Mouse (Mus musculus) kidney, embryonic 15.5 days (tissue): Measurements from ENCODE around the gene Akap13. TPM values are rescaled to one million over a fixed set of nuclear protein-coding genes. Genes with fewer than 3 reads are reported as not detected.

ENCODE experiments used
- ATAC-seq: fragments of 200-750 bp; cut with Nextera tagmentation; replicated peaks from 2 replicates; pipeline ENCODE4 v1.8.0; 2017; ENCODE audit warnings: moderate TSS enrichment; ENCODE audit not compliant: low FRiP score
- H3K27ac ChIP-seq: fragments of 300-500 bp; sonication (generic); 2 replicates; pipeline ENCODE4 v1.5.1; 2015; ENCODE audit warnings: mild to moderate bottlenecking, inconsistent platforms
- H3K27me3 ChIP-seq: fragments of 300-500 bp; sonication (generic); 2 replicates; pipeline ENCODE4 v1.6.1; 2015; ENCODE audit warnings: inconsistent platforms
- H3K36me3 ChIP-seq: fragments of 300-500 bp; sonication (generic); 2 replicates; pipeline ENCODE4 v1.6.1; 2015; ENCODE audit warnings: inconsistent platforms
- H3K4me1 ChIP-seq: fragments of 300-500 bp; sonication (generic); 2 replicates; pipeline ENCODE4 v1.6.1; 2015; ENCODE audit warnings: inconsistent platforms
- H3K4me2 ChIP-seq: fragments of 300-500 bp; sonication (generic); 2 replicates; pipeline ENCODE4 v1.6.1; 2015; ENCODE audit warnings: moderate library complexity, mild to moderate bottlenecking, inconsistent platforms
- H3K4me3 ChIP-seq: fragments of 300-500 bp; sonication (generic); replicated peaks from 2 replicates; pipeline ENCODE4 v1.5.1; 2015; ENCODE audit warnings: mild to moderate bottlenecking, inconsistent platforms
- H3K9ac ChIP-seq: fragments of 300-500 bp; sonication (generic); 2 replicates; pipeline ENCODE4 v1.6.1; 2015; ENCODE audit warnings: mild to moderate bottlenecking, inconsistent platforms
- H3K9me3 ChIP-seq: fragments of 300-500 bp; sonication (generic); replicated peaks from 2 replicates; pipeline ENCODE4 v1.6.1; 2016; ENCODE audit warnings: inconsistent platforms
- WGBS: fragments of 180-500 bp; shearing (Covaris S2); methylation state at CpG from one replicate; pipeline ENCODE4 v1.1.7; 2015; ENCODE audit warnings: mixed read lengths; 5-methylcytosine and 5-hydroxymethylcytosine counted together
- polyA plus RNA-seq: library from polyadenylated mRNA; unstranded; fragments of >200 nt; fragmentation: Nextera tagmentation; extraction: Ambion mirVana; gene quantifications from 2 replicates; pipeline ENCODE4 v1.2.1, GENCODE M21; 2015

Gene Akap13
- polyA plus RNA-seq, 1 experiment from 2014 or later: 49.7 TPM

- Histone ChIP-seq H3K9ac (no peak overlapping the region), H3K27me3 (no peaks in the 10 kb centered on the region), H3K4me3 (no peak overlapping the region), H3K4me2 (no peak overlapping the region), H3K9me3 (no peaks in the 10 kb centered on the region), H3K4me1 (0 out of 2 replicates have a peak, but pooled peaks cover 6% of the 10 kb centered on the region), H3K36me3 (no peaks in the 10 kb centered on the region), H3K27ac (no peak overlapping the region)
- no peak for ATAC-seq
Measured at GRCm38 (mm10) chr7:75633393-75633792, 178.1 kb downstream of the Akap13 start.

- Histone ChIP-seq H3K4me2 (no peak overlapping the region), H3K27ac (0 out of 2 replicates have a peak overlapping the region, but pooled peaks have one; percentile 11), H3K9ac (no peak overlapping the region), H3K36me3 (no peaks in the 10 kb centered on the region), H3K4me3 (no peak overlapping the region), H3K27me3 (no peaks in the 10 kb centered on the region), H3K4me1 (0 out of 2 replicates have a peak, but pooled peaks cover 6% of the 10 kb centered on the region), H3K9me3 (no peaks in the 10 kb centered on the region)
- ATAC-seq: no peak
- WGBS: 63% methylated on average over 7 of the region's 7 CpGs
Measured at GRCm38 (mm10) chr7:75633807-75634526, 178.6 kb downstream of the Akap13 start.

GRCm38 (mm10) chr7:75638769-75639168 is 183.4 kb downstream of the Akap13 start:
- Histone ChIP-seq H3K27ac (no peak overlapping the region), H3K9me3 (no peaks in the 10 kb centered on the region)

GRCm38 (mm10) chr7:75639541-75639940 is 184.2 kb downstream of the Akap13 start:
- Histone ChIP-seq H3K4me1 (peaks cover 40% of the 10 kb centered on the region), H3K4me2 (no peak overlapping the region), H3K4me3 (no peak overlapping the region), H3K27ac (peak overlapping the region; percentile 56; the same call in 1 of the 2 replicates), H3K9ac (no peak overlapping the region), H3K27me3 (no peaks in the 10 kb centered on the region), H3K9me3 (no peaks in the 10 kb centered on the region), H3K36me3 (no peaks in the 10 kb centered on the region)
- ATAC-seq: no peak
- 31% methylated on average over 3 of the region's 3 CpGs for WGBS

More at GRCm38 (mm10) chr7:75638769-75639168, 183.4 kb downstream of the Akap13 start:
- H3K36me3 ChIP-seq: no peaks in the 10 kb centered on the region
- no peak overlapping the region for H3K4me3 ChIP-seq
- no peak overlapping the region for H3K9ac ChIP-seq
- peaks cover 36% of the 10 kb centered on the region for H3K4me1 ChIP-seq
- ATAC-seq: no peak
- H3K4me2 ChIP-seq: no peak overlapping the region
- no peaks in the 10 kb centered on the region for H3K27me3 ChIP-seq
- 46% methylated on average over 3 of the region's 3 CpGs for WGBS

- no peak for ATAC-seq
- no peak overlapping the region for H3K9ac ChIP-seq
- H3K9me3 ChIP-seq: no peaks in the 10 kb centered on the region
- no peaks in the 10 kb centered on the region for H3K36me3 ChIP-seq
- H3K4me1 ChIP-seq: peaks cover 45% of the 10 kb centered on the region
- H3K4me2 ChIP-seq: no peak overlapping the region
- H3K27ac ChIP-seq: peak overlapping the region; percentile 56; the same call in 1 of the 2 replicates
- H3K27me3 ChIP-seq: no peaks in the 10 kb centered on the region
- no peak overlapping the region for H3K4me3 ChIP-seq
Measured at GRCm38 (mm10) chr7:75640074-75640473, 184.7 kb downstream of the Akap13 start.

- peak overlapping the region; percentile 88; the same call in 1 of the 2 replicates for H3K27ac ChIP-seq
- no peaks in the 10 kb centered on the region for H3K9me3 ChIP-seq
- H3K27me3 ChIP-seq: no peaks in the 10 kb centered on the region
- H3K9ac ChIP-seq: no peak overlapping the region
- no peaks in the 10 kb centered on the region for H3K36me3 ChIP-seq
- WGBS: 44% methylated on average over 2 of the region's 2 CpGs
- ATAC-seq: no peak
- no peak overlapping the region for H3K4me3 ChIP-seq
- no peak overlapping the region for H3K4me2 ChIP-seq
- peaks cover 47% of the 10 kb centered on the region for H3K4me1 ChIP-seq
Measured at GRCm38 (mm10) chr7:75640671-75641070, 185.3 kb downstream of the Akap13 start.

GRCm38 (mm10) chr7:75641415-75642177 is 186.3 kb downstream of the Akap13 start:
- peak overlapping the region; percentile 88 for H3K27ac ChIP-seq
- H3K36me3 ChIP-seq: no peaks in the 10 kb centered on the region
- H3K4me3 ChIP-seq: no peak overlapping the region
- WGBS: 36% methylated on average over 9 of the region's 9 CpGs
- ATAC-seq: 0 out of 2 replicates have a peak, but pooled peaks have one; percentile 30
- no peaks in the 10 kb centered on the region for H3K27me3 ChIP-seq
- peak overlapping the region; percentile 52; the same call in 1 of the 2 replicates for H3K4me2 ChIP-seq
- no peaks in the 10 kb centered on the region for H3K9me3 ChIP-seq
- peaks cover 47% of the 10 kb centered on the region for H3K4me1 ChIP-seq
- no peak overlapping the region for H3K9ac ChIP-seq

GRCm38 (mm10) chr7:75642178-75642777 is 186.9 kb downstream of the Akap13 start:
- 4% methylated on average over 9 of the region's 9 CpGs for WGBS
- H3K9me3 ChIP-seq: no peaks in the 10 kb centered on the region
- H3K9ac ChIP-seq: no peak overlapping the region

GRCm38 (mm10) chr7:75642846-75643563 is 187.7 kb downstream of the Akap13 start:
- Histone ChIP-seq H3K36me3 (no peaks in the 10 kb centered on the region), H3K27ac (peak overlapping the region; percentile 88), H3K27me3 (no peaks in the 10 kb centered on the region), H3K4me3 (peak overlapping the region; percentile 23), H3K4me1 (peaks cover 47% of the 10 kb centered on the region), H3K9me3 (no peaks in the 10 kb centered on the region), H3K4me2 (peak overlapping the region; percentile 52), H3K9ac (no peak overlapping the region)
- no peak for ATAC-seq
- WGBS: 34% methylated on average over 16 of the region's 16 CpGs

More at GRCm38 (mm10) chr7:75642178-75642777, 186.9 kb downstream of the Akap13 start:
- ATAC-seq: peak; percentile 91
- H3K27ac ChIP-seq: peak overlapping the region; percentile 88
- peaks cover 47% of the 10 kb centered on the region for H3K4me1 ChIP-seq
- H3K27me3 ChIP-seq: no peaks in the 10 kb centered on the region
- no peaks in the 10 kb centered on the region for H3K36me3 ChIP-seq
- peak overlapping the region; percentile 52 for H3K4me2 ChIP-seq
- H3K4me3 ChIP-seq: peak overlapping the region; percentile 23

- 47% methylated on average over 4 of the region's 4 CpGs for WGBS
- Histone ChIP-seq H3K9ac (no peak overlapping the region), H3K36me3 (no peaks in the 10 kb centered on the region), H3K27me3 (no peaks in the 10 kb centered on the region), H3K27ac (0 out of 2 replicates have a peak overlapping the region, but pooled peaks have one; percentile 34), H3K4me2 (peak overlapping the region; percentile 52; the same call in 1 of the 2 replicates), H3K4me3 (peak overlapping the region; percentile 1; the same call in 1 of the 2 replicates), H3K4me1 (peaks cover 47% of the 10 kb centered on the region), H3K9me3 (no peaks in the 10 kb centered on the region)
- ATAC-seq: no peak
Measured at GRCm38 (mm10) chr7:75643986-75644385, 188.7 kb downstream of the Akap13 start.

GRCm38 (mm10) chr7:75644585-75644984 is 189.3 kb downstream of the Akap13 start:
- Histone ChIP-seq H3K9ac (no peak overlapping the region), H3K4me2 (peak overlapping the region; percentile 28), H3K36me3 (no peaks in the 10 kb centered on the region), H3K4me1 (peaks cover 44% of the 10 kb centered on the region), H3K27me3 (no peaks in the 10 kb centered on the region), H3K4me3 (no peak overlapping the region), H3K9me3 (no peaks in the 10 kb centered on the region), H3K27ac (peak overlapping the region; percentile 34; the same call in 1 of the 2 replicates)
- WGBS: 57% methylated on average over 2 of the region's 2 CpGs
- ATAC-seq: no peak
